32 mouse cellular contexts compared by ENCODE assay signal in genomic region chr11:28685407-28685806, GRCm38 (mm10).
DNase-seq lines count a peak whose midpoint lies in the region; ATAC-seq and TF ChIP-seq lines count a peak whose summit lies in the region.
"Had no signal": no experiment of that assay in that cellular context is flagged by ENCODE, and none has a peak within 500 bp of the region (broad histone marks: within the 10 kb centered on the region; RNA-seq: fewer than 3 reads in every experiment).

No protein-coding gene starts in this region.

- no peaks in the 10 kb centered on the region for H3K27me3 ChIP-seq in kidney, adult 2 months (replicated peaks; ENCODE audit: control insufficient read depth, insufficient read depth, low read length)
- H3K27me3 ChIP-seq in kidney, embryonic 15.5 days: no peaks in the 10 kb centered on the region
- H3K27me3 ChIP-seq in liver, embryonic 12.5 days (replicated peaks): no peaks in the 10 kb centered on the region
- H3K27me3 ChIP-seq in liver, postnatal 0 days (ENCODE audit: insufficient read depth, low read length): no peaks in the 10 kb centered on the region
- H3K27me3 ChIP-seq: embryonic facial prominence, embryonic 12.5 days; heart, embryonic 12.5 days; hindbrain, embryonic 15.5 days; limb, embryonic 13.5 days; midbrain, embryonic 12.5 days; neural tube, embryonic 13.5 days; stomach, embryonic 15.5 days had no signal

- H3K4me2 ChIP-seq in kidney, embryonic 15.5 days: no peak overlapping the region
- H3K4me2 ChIP-seq in liver, embryonic 12.5 days: no peak overlapping the region
- no peak overlapping the region for H3K4me2 ChIP-seq in liver, postnatal 0 days (ENCODE audit: low read depth, low read length)
- H3K4me2 ChIP-seq: embryonic facial prominence, embryonic 12.5 days; heart, embryonic 12.5 days; hindbrain, embryonic 15.5 days; limb, embryonic 13.5 days; lung, embryonic 14.5 days; midbrain, embryonic 12.5 days; neural tube, embryonic 13.5 days; stomach, embryonic 15.5 days had no signal

- no peak overlapping the region for H3K4me3 ChIP-seq in kidney, adult 2 months (ENCODE audit: insufficient read depth, low read depth, low read length)
- H3K4me3 ChIP-seq in kidney, embryonic 15.5 days (replicated peaks): no peak overlapping the region
- no peak overlapping the region for H3K4me3 ChIP-seq in liver, embryonic 12.5 days
- H3K4me3 ChIP-seq in liver, postnatal 0 days (ENCODE audit: low read depth, low read length): no peak overlapping the region
- H3K4me3 ChIP-seq: embryonic facial prominence, embryonic 12.5 days; gastrocnemius, adult 2 months; heart, adult 2 months; heart, embryonic 12.5 days; hindbrain, embryonic 15.5 days; limb, embryonic 13.5 days; midbrain, embryonic 12.5 days; neural tube, embryonic 13.5 days; stomach, embryonic 15.5 days had no signal

- H3K9ac ChIP-seq in kidney, embryonic 15.5 days: no peak overlapping the region
- H3K9ac ChIP-seq in liver, embryonic 12.5 days: no peak overlapping the region
- H3K9ac ChIP-seq in liver, postnatal 0 days (replicated peaks): no peak overlapping the region
- H3K9ac ChIP-seq: embryonic facial prominence, embryonic 12.5 days; heart, embryonic 12.5 days; hindbrain, embryonic 15.5 days; limb, embryonic 13.5 days; lung, embryonic 14.5 days; midbrain, embryonic 12.5 days; neural tube, embryonic 13.5 days; stomach, embryonic 15.5 days had no signal

- H3K9me3 ChIP-seq in kidney, embryonic 15.5 days (replicated peaks): no peaks in the 10 kb centered on the region
- H3K9me3 ChIP-seq in liver, embryonic 12.5 days (replicated peaks): no peaks in the 10 kb centered on the region
- H3K9me3 ChIP-seq in liver, postnatal 0 days (ENCODE audit: low read length): no peaks in the 10 kb centered on the region
- H3K9me3 ChIP-seq: embryonic facial prominence, embryonic 12.5 days; heart, embryonic 12.5 days; hindbrain, embryonic 15.5 days; limb, embryonic 13.5 days; midbrain, embryonic 12.5 days; neural tube, embryonic 13.5 days; stomach, embryonic 15.5 days had no signal

- no peak for TF ChIP-seq POLR2A in kidney, adult 2 months (IDR thresholded peaks at IDR 0.05; ENCODE audit: low read depth, low read length)

- no peak for TF ChIP-seq CTCF in kidney, adult 2 months (conservative IDR thresholded peaks at IDR 0.05; ENCODE audit: insufficient read depth, insufficient read length, low read depth, low read length)
- no peak for TF ChIP-seq CTCF in liver, postnatal 0 days (IDR thresholded peaks at IDR 0.05; ENCODE audit: low read depth)

- intact Hi-C loops in gastrocnemius, postnatal 14 days (cut with DNase I; ENCODE audit: low total_unique reads): no loop called here

- H3K36me3 ChIP-seq in kidney, adult 2 months (ENCODE audit: control insufficient read depth, insufficient read depth, low read length): no peaks in the 10 kb centered on the region
- H3K36me3 ChIP-seq in kidney, embryonic 15.5 days: no peaks in the 10 kb centered on the region
- no peaks in the 10 kb centered on the region for H3K36me3 ChIP-seq in liver, embryonic 12.5 days
- no peaks in the 10 kb centered on the region for H3K36me3 ChIP-seq in liver, postnatal 0 days (replicated peaks; ENCODE audit: insufficient read depth, low read length)
- H3K36me3 ChIP-seq: embryonic facial prominence, embryonic 12.5 days; heart, embryonic 12.5 days; hindbrain, embryonic 15.5 days; limb, embryonic 13.5 days; midbrain, embryonic 12.5 days; neural tube, embryonic 13.5 days; stomach, embryonic 15.5 days had no signal

- H3K4me1 ChIP-seq in kidney, adult 2 months (ENCODE audit: control insufficient read depth, insufficient read depth, low read length): 0 out of 2 replicates have a peak, but pooled peaks cover 2% of the 10 kb centered on the region
- H3K4me1 ChIP-seq in kidney, embryonic 15.5 days: no peaks in the 10 kb centered on the region
- no peaks in the 10 kb centered on the region for H3K4me1 ChIP-seq in liver, embryonic 12.5 days
- no peaks in the 10 kb centered on the region for H3K4me1 ChIP-seq in liver, postnatal 0 days (ENCODE audit: insufficient read depth)
- H3K4me1 ChIP-seq: embryonic facial prominence, embryonic 12.5 days; heart, embryonic 12.5 days; hindbrain, embryonic 15.5 days; midbrain, embryonic 12.5 days; neural tube, embryonic 13.5 days; stomach, embryonic 15.5 days had no signal

- no peak overlapping the region for H3K27ac ChIP-seq in kidney, adult 2 months (ENCODE audit: insufficient read depth, low read depth, low read length)
- no peak overlapping the region for H3K27ac ChIP-seq in kidney, embryonic 15.5 days
- no peak overlapping the region for H3K27ac ChIP-seq in liver, embryonic 12.5 days
- 0 out of 2 replicates have a peak overlapping the region, but pooled peaks have one; percentile 60 for H3K27ac ChIP-seq in liver, postnatal 0 days (ENCODE audit: low read depth)
- H3K27ac ChIP-seq: embryonic facial prominence, embryonic 12.5 days; gastrocnemius, adult 2 months; heart, adult 2 months; hindbrain, embryonic 15.5 days; limb, embryonic 13.5 days; midbrain, embryonic 12.5 days; neural tube, embryonic 13.5 days; stomach, embryonic 15.5 days had no signal

- ATAC-seq in kidney, embryonic 15.5 days (replicated peaks; ENCODE audit: low FRiP score): no peak
- peak; percentile 76 for ATAC-seq in liver, embryonic 12.5 days
- peak; percentile 92 for ATAC-seq in liver, postnatal 0 days
- ATAC-seq: forebrain, embryonic 16.5 days; inflammation-experienced regulatory T-cells, adult 6 months; Patski had no signal

- peak; percentile 33 for DNase-seq in kidney, adult 2 months
- peak; percentile 29 for DNase-seq in embryo, embryonic 11 days
- no peak for DNase-seq in liver, postnatal 0 days
- no peak for DNase-seq in adrenal gland, adult 2 months
- no peak for DNase-seq in gastrocnemius, postnatal 14 days
- no peak for DNase-seq in cerebellum, adult 11 months
- DNase-seq: adrenal gland, postnatal 14 days; cerebellum, adult 11-12 months; cerebellum, postnatal 10 days; gastrocnemius, adult 2 months; heart, adult 2 months; heart, postnatal 4 days; kidney, adult 18-20 months; kidney, postnatal 14 days; layer of hippocampus, adult 9-11 months; lung, embryonic 14.5 days; lung, postnatal 36 days; retina, postnatal 1 day; right cerebral cortex, postnatal 25 days; thymus, postnatal 14 days had no signal

- TF ChIP-seq EP300 in liver, postnatal 0 days (IDR thresholded peaks at IDR 0.05; ENCODE audit: low read depth): peak; percentile 39; the same call in 1 of the 2 replicates

Comparison
In these comparisons a context has a peak if more than half of its experiments do, and no peak if none do; other contexts are left out.
1. DNase-seq: peak in kidney, adult 2 months (single experiment) and embryo, embryonic 11 days (single experiment); none in liver, postnatal 0 days (single experiment), adrenal gland, adult 2 months (single experiment), gastrocnemius, postnatal 14 days (single experiment) and cerebellum, adult 11 months (single experiment).